Mouse (Mus musculus) MEL (cell line): Measurements from ENCODE around the gene Llgl2.

ENCODE experiments used
- CHD2 ChIP-seq: IDR thresholded peaks from 2 replicates; pipeline ENCODE4 v1.6.1; 2011; ENCODE audit warnings: low read length, improper control_type of control experiment
- CTCF ChIP-seq, 3 experiments: IDR thresholded peaks in 2 of 3; conservative IDR thresholded peaks in 1 of 3; 2 replicates each; pipeline ENCODE4 v1.5.1; 2011 to 2012; ENCODE audit warnings: low read length in 3 of 3, low read depth in 2 of 3, mild to moderate bottlenecking in 2 of 3, improper control_type of control experiment in 1 of 3, inconsistent platforms in 1 of 3, mixed read lengths in 1 of 3, moderate library complexity in 1 of 3; ENCODE audit not compliant: control insufficient read depth in 1 of 3, insufficient read depth in 1 of 3, poor library complexity in 1 of 3, severe bottlenecking in 1 of 3
- EP300 ChIP-seq, 2 experiments: IDR thresholded peaks; 2 replicates each; pipeline ENCODE4 v1.6.1; 2011; ENCODE audit warnings: improper control_type of control experiment in 2 of 2, low read length in 2 of 2, low read depth in 1 of 2, mild to moderate bottlenecking in 1 of 2
- JUND ChIP-seq: IDR thresholded peaks from 2 replicates; pipeline ENCODE4 v1.6.1; 2011; ENCODE audit warnings: low read depth, mild to moderate bottlenecking, improper control_type of control experiment, low read length
- MAX ChIP-seq: IDR thresholded peaks from 2 replicates; pipeline ENCODE4 v1.6.1; 2011; ENCODE audit warnings: low read length, improper control_type of control experiment
- MYC ChIP-seq: IDR thresholded peaks from 2 replicates; pipeline ENCODE4 v1.6.1; 2011; ENCODE audit warnings: low read depth, mild to moderate bottlenecking, low read length, improper control_type of control experiment, moderate library complexity
- NRF1 ChIP-seq: IDR thresholded peaks from 2 replicates; pipeline ENCODE4 v1.6.1; 2014; ENCODE audit warnings: low read depth, mild to moderate bottlenecking, inconsistent platforms, low read length, improper control_type of control experiment, moderate library complexity; ENCODE audit not compliant: poor library complexity, insufficient read depth, severe bottlenecking
- POLR2A ChIP-seq, 2 experiments: IDR thresholded peaks; 2 replicates each; pipeline ENCODE4 v1.6.1; 2011 to 2012; ENCODE audit warnings: low read length in 2 of 2, mild to moderate bottlenecking in 2 of 2, control low read depth in 1 of 2, improper control_type of control experiment in 1 of 2, low read depth in 1 of 2, moderate library complexity in 1 of 2; ENCODE audit not compliant: control insufficient read depth in 1 of 2, insufficient read depth in 1 of 2, poor library complexity in 1 of 2
- POLR2AphosphoS2 ChIP-seq: IDR thresholded peaks from 2 replicates; pipeline ENCODE4 v1.6.1; 2011; ENCODE audit warnings: low read length, improper control_type of control experiment
- RCOR1 ChIP-seq: IDR thresholded peaks from 2 replicates; pipeline ENCODE4 v1.6.1; 2012; ENCODE audit warnings: low read depth, mild to moderate bottlenecking, inconsistent platforms, low read length, improper control_type of control experiment
- SIN3A ChIP-seq: IDR thresholded peaks from 2 replicates; pipeline ENCODE4 v1.6.1; 2012; ENCODE audit warnings: low read length, improper control_type of control experiment, inconsistent platforms
- TAL1 ChIP-seq: IDR thresholded peaks from 2 replicates; pipeline ENCODE4 v1.6.1; 2012; ENCODE audit warnings: mild to moderate bottlenecking, inconsistent platforms, low read length, moderate library complexity, mixed read lengths
- TBP ChIP-seq: IDR thresholded peaks from 2 replicates; pipeline ENCODE4 v1.8.0; 2011; ENCODE audit warnings: low read depth, low read length, improper control_type of control experiment
- USF2 ChIP-seq, 2 experiments: IDR thresholded peaks; 2 replicates each; pipeline ENCODE4 v1.6.1; 2011 to 2012; ENCODE audit warnings: improper control_type of control experiment in 2 of 2, low read length in 2 of 2, borderline replicate concordance in 1 of 2, inconsistent platforms in 1 of 2, low read depth in 1 of 2, mild to moderate bottlenecking in 1 of 2; ENCODE audit not compliant: insufficient read depth in 1 of 2

DNA sequence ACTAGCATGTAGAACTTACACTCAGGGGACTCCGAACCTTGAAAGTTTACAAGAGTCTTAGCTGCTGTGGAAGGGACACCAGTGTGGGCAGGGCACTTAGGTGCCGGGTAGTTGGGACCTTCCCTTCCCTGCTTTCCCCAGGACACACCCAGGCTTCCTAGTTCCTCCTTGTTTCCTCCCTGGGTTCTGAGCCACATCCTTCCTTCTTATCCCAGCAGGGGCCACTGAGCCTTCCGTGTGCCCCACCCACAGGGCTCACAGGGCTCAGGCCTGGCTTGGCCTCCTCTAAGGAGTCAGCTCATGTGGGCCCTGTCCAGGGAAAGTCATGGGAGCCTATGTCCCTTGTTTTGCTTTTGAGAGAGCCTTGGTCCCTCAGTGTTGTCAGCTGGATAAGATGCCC, 15.9 kb downstream of the Llgl2 start:
- TF ChIP-seq EP300 (IDR thresholded peaks at IDR 0.05; ENCODE audit: low read depth in 1 of 2, low read length in 2 of 2), result no peak
- no peak for TF ChIP-seq POLR2A (IDR thresholded peaks at IDR 0.05; ENCODE audit: control insufficient read depth in 1 of 2, insufficient read depth in 1 of 2, low read depth in 1 of 2, low read length in 2 of 2, poor library complexity in 1 of 2)
- no peak for TF ChIP-seq CTCF (IDR thresholded peaks at IDR 0.05 in 2 of 3, conservative IDR thresholded peaks at IDR 0.05 in 1 of 3; ENCODE audit: control insufficient read depth in 1 of 3, insufficient read depth in 1 of 3, low read depth in 2 of 3, low read length in 3 of 3, poor library complexity in 1 of 3, severe bottlenecking in 1 of 3)
- no peak for TF ChIP-seq MYC
- TF ChIP-seq CHD2, result no peak
- TF ChIP-seq RCOR1, result no peak
- TF ChIP-seq SIN3A, result no peak
- TF ChIP-seq TBP, result no peak
- TF ChIP-seq POLR2AphosphoS2, result no peak
- TF ChIP-seq MAX, result no peak
- TF ChIP-seq USF2 (IDR thresholded peaks at IDR 0.05; ENCODE audit: borderline replicate concordance in 1 of 2, insufficient read depth in 1 of 2, low read depth in 1 of 2, low read length in 2 of 2), result no peak
- no peak for TF ChIP-seq JUND
- TF ChIP-seq NRF1, result no peak
- TF ChIP-seq TAL1, result no peak
